In the genomic region with DNA sequence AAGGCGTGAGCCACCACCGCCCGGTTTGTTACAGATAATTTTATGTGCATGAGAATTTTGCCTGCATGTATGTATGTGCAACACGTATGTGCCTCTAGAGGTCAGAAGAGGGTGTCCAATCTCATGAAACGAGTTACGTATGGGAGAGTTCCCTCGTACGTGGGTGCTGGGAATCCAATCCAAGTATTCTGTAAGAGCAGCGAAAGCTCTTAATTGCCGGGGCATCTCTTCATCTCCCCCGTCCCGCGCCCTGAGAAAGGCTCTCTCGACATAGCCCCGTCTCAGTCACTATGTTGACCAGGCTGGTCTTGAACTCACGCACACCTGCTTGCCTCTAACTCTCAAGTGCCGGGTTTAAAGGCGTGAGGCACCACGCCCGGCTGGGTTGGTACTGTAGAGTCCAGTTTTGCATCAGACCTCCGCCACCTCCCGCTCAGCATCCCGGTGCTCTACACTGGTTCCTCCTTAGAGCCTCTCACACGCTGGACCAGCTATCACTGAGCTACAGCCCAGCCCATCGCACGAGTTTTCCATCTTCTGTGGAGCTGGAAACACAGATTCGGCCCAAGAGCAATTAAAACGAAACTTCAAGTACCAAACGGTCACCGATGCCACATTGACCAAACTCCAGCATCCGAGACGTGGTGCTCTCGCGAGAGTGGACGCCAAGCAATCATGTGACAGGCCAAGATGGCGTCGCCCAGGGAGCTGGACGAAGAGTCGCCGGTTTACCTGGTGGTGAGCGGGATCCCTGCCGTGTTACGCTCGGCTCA, we compare ENCODE assay signal across 8 mouse cellular contexts. TPM values are rescaled to one million over a fixed set of nuclear protein-coding genes. Genes with fewer than 3 reads are reported as not detected.
DNase-seq lines count a peak whose midpoint lies in the region; ATAC-seq and TF ChIP-seq lines count a peak whose summit lies in the region.

Gene Gpatch3 (plus strand): TSS at position 676 of the 773 bp plus-strand sequence.

- 6% methylated on average over 44 of the region's 44 CpGs for WGBS in forebrain, embryonic 13.5 days
- 5% methylated on average over 44 of the region's 44 CpGs for WGBS in neural tube, embryonic 15.5 days

- peak within 1 kb of the TSS; percentile 99 for H3K4me3 ChIP-seq in E14TG2a.4 (replicated peaks; ENCODE audit: low read length)
- H3K4me3 ChIP-seq in forebrain, embryonic 13.5 days, result peak within 1 kb of the TSS; percentile 98
- H3K4me3 ChIP-seq in neural tube, embryonic 15.5 days (replicated peaks), result peak within 1 kb of the TSS; percentile 95

- no peaks in the 10 kb centered on the region for H3K9me3 ChIP-seq in E14TG2a.4 (ENCODE audit: low read length)
- H3K9me3 ChIP-seq in forebrain, embryonic 13.5 days (replicated peaks), result no peaks in the 10 kb centered on the region
- no peaks in the 10 kb centered on the region for H3K9me3 ChIP-seq in neural tube, embryonic 15.5 days (replicated peaks)

- H3K27me3 ChIP-seq in E14TG2a.4 (ENCODE audit: insufficient read depth, low read length), result no peaks in the 10 kb centered on the region
- H3K27me3 ChIP-seq in forebrain, embryonic 13.5 days, result 0 out of 2 replicates have a peak, but pooled peaks cover 4% of the 10 kb centered on the region
- H3K27me3 ChIP-seq in neural tube, embryonic 15.5 days (replicated peaks), result no peaks in the 10 kb centered on the region

- peak within 1 kb of the TSS; percentile 91 for H3K27ac ChIP-seq in forebrain, embryonic 13.5 days
- peak within 1 kb of the TSS; percentile 84 for H3K27ac ChIP-seq in neural tube, embryonic 15.5 days (replicated peaks)

- peak; percentile 96 for ATAC-seq in forebrain, embryonic 13.5 days
- peak; percentile 94 for ATAC-seq in neural tube, embryonic 15.5 days (ENCODE audit: low FRiP score)

- peak within 1 kb of the TSS; percentile 90 for H3K4me2 ChIP-seq in forebrain, embryonic 13.5 days
- peak within 1 kb of the TSS; percentile 82 for H3K4me2 ChIP-seq in neural tube, embryonic 15.5 days

- peaks cover 17% of the 10 kb centered on the region for H3K36me3 ChIP-seq in E14TG2a.4 (ENCODE audit: insufficient read depth, low read length)
- H3K36me3 ChIP-seq in forebrain, embryonic 13.5 days (ENCODE audit: poor library complexity, severe bottlenecking), result peaks cover 15% of the 10 kb centered on the region
- peaks cover 16% of the 10 kb centered on the region for H3K36me3 ChIP-seq in neural tube, embryonic 15.5 days

- TF ChIP-seq CTCF in E14TG2a.4 (conservative IDR thresholded peaks at IDR 0.05; ENCODE audit: low read length), result 0 out of 2 replicates have a peak, but pooled peaks have one; percentile 1

- intact Hi-C loops in heart, postnatal 14 days (cut with DNase I), result no loop called here

- peak within 1 kb of the TSS; percentile 88 for H3K9ac ChIP-seq in forebrain, embryonic 13.5 days
- peak within 1 kb of the TSS; percentile 84 for H3K9ac ChIP-seq in neural tube, embryonic 15.5 days (replicated peaks)

- peaks cover 50% of the 10 kb centered on the region for H3K4me1 ChIP-seq in E14TG2a.4 (replicated peaks; ENCODE audit: low read depth, low read length)
- H3K4me1 ChIP-seq in forebrain, embryonic 13.5 days, result peaks cover 16% of the 10 kb centered on the region
- peaks cover 16% of the 10 kb centered on the region for H3K4me1 ChIP-seq in neural tube, embryonic 15.5 days

- DNase-seq in c-Kit-positive CD71-positive TER-119-positive erythroid progenitor cells, embryonic 14.5 days (ENCODE audit: low spot score), result peak; percentile 90
- DNase-seq in heart, postnatal 14 days, result peak; percentile 89 to 94
- DNase-seq in layer of hippocampus, adult 11-12 months (ENCODE audit: low spot score), result peak; percentile 93
- peak; percentile 92 to 94 for DNase-seq in lung, adult 18-20 months
- peak; percentile 92 for DNase-seq in testis, postnatal 14 days (ENCODE audit: low spot score)

RNA-seq across cellular contexts. Expression of gene Gpatch3, which starts in this region (rescaled TPM):
- polyA plus RNA-seq in forebrain, embryonic 13.5 days (2015; fragmentation: Nextera tagmentation; extraction: Ambion mirVana), result 6.7 and 7.7 TPM in 2 replicates
- total RNA-seq in heart, postnatal 14 days (2021), result 1 to 10 TPM; 4.2 to 4.9 TPM
- polyA plus RNA-seq in neural tube, embryonic 15.5 days (2015; fragmentation: Nextera tagmentation; extraction: Ambion mirVana), result 5.8 TPM in 2 replicates

Comparison
In these comparisons a context has a peak if more than half of its experiments do, and no peak if none do; other contexts are left out.
1. Peak in every context shown above with its lines: DNase-seq, ATAC-seq, H3K4me3 ChIP-seq and H3K27ac ChIP-seq.